Mouse (Mus musculus) large intestine, adult 2 months (tissue): ENCODE measurements around the gene Sorcs2. TPM values are rescaled to one million over a fixed set of nuclear protein-coding genes. Genes with fewer than 3 reads are reported as not detected.
"Not testable (repeated sequence)": the region's sequence is repeated elsewhere in the genome, so short reads cannot be mapped to it uniquely, and the experiment has no call there.

Source experiments
- DNase-seq: peaks from one replicate; pipeline ENCODE4 v3.0.0-alpha.2; 2012; ENCODE audit warnings: low read depth, low spot score
- WGBS: fragments of 180-500 bp; shearing (Covaris S2); methylation state at CpG from one replicate; pipeline ENCODE4 v1.1.7; 2018; 5-methylcytosine and 5-hydroxymethylcytosine counted together
- polyA plus RNA-seq: library from polyadenylated mRNA; depleted of rRNA; stranded (reverse); fragments of >200 nt; gene quantifications from 2 replicates; pipeline ENCODE4 v1.2.3, GENCODE M21; 2012

Gene Sorcs2
- polyA plus RNA-seq, 1 experiment: 3.9 TPM

- 58% methylated on average over 11 of the region's 11 CpGs for WGBS
- no peak for DNase-seq
These were observed 3.0 kb downstream of the Sorcs2 start for GRCm38 (mm10) chr5:36394840-36395515.

GRCm38 (mm10) chr5:36391751-36392150 is 6.2 kb downstream of the Sorcs2 start:
- 89% methylated on average over 4 of the region's 4 CpGs for WGBS
- DNase-seq: no peak

- not testable (repeated sequence) for DNase-seq
These were observed 7.4 kb downstream of the Sorcs2 start for GRCm38 (mm10) chr5:36390591-36390927.

- WGBS: 30% methylated on average over 9 of the region's 9 CpGs
- no peak for DNase-seq
These were observed 8.0 kb downstream of the Sorcs2 start for GRCm38 (mm10) chr5:36389731-36390590.

- no peak for DNase-seq
- 44% methylated on average over 5 of the region's 5 CpGs for WGBS
These were observed 12.9 kb downstream of the Sorcs2 start for GRCm38 (mm10) chr5:36385062-36385461.

GRCm38 (mm10) chr5:36383431-36383830 is 14.5 kb downstream of the Sorcs2 start:
- 35% methylated on average over 4 of the region's 4 CpGs for WGBS
- DNase-seq: no peak

- no peak for DNase-seq
- 72% methylated on average over 4 of the region's 4 CpGs for WGBS
These were observed 15.2 kb downstream of the Sorcs2 start for GRCm38 (mm10) chr5:36382721-36383120.

- WGBS: 75% methylated on average over 8 of the region's 8 CpGs
- no peak for DNase-seq
These were observed 15.7 kb downstream of the Sorcs2 start for GRCm38 (mm10) chr5:36382134-36382693.

- DNase-seq: no peak
- WGBS: 30% methylated on average over 6 of the region's 6 CpGs
These were observed 17.9 kb downstream of the Sorcs2 start for GRCm38 (mm10) chr5:36379938-36380511.

- DNase-seq: no peak
- WGBS: 56% methylated on average over 2 of the region's 2 CpGs
These were observed 19.6 kb downstream of the Sorcs2 start for GRCm38 (mm10) chr5:36378370-36378738.

- 23% methylated on average over 8 of the region's 8 CpGs for WGBS
- no peak for DNase-seq
These were observed 20.2 kb downstream of the Sorcs2 start for GRCm38 (mm10) chr5:36377456-36378369.

- no peak for DNase-seq
- 18% methylated on average over 8 of the region's 8 CpGs for WGBS
These were observed 22.1 kb downstream of the Sorcs2 start for GRCm38 (mm10) chr5:36375886-36376285.

- WGBS: 19% methylated on average over 19 of the region's 19 CpGs
These were observed 23.5 kb downstream of the Sorcs2 start for GRCm38 (mm10) chr5:36374221-36375050.

GRCm38 (mm10) chr5:36373246-36373891 is 24.6 kb downstream of the Sorcs2 start:
- DNase-seq: no peak
- WGBS: 10% methylated on average over 11 of the region's 11 CpGs

More at GRCm38 (mm10) chr5:36374221-36375050, 23.5 kb downstream of the Sorcs2 start:
- no peak for DNase-seq

- WGBS: 39% methylated on average over 5 of the region's 5 CpGs
- no peak for DNase-seq
These were observed 26.2 kb downstream of the Sorcs2 start for GRCm38 (mm10) chr5:36371731-36372130.

GRCm38 (mm10) chr5:36369261-36369684 is 28.7 kb downstream of the Sorcs2 start:
- WGBS: 36% methylated on average over 1 of the region's 1 CpGs
- DNase-seq: no peak

GRCm38 (mm10) chr5:36368511-36369135 is 29.3 kb downstream of the Sorcs2 start:
- DNase-seq: no peak
- WGBS: 46% methylated on average over 7 of the region's 7 CpGs

GRCm38 (mm10) chr5:36367911-36368310 is 30.0 kb downstream of the Sorcs2 start:
- no peak for DNase-seq
- WGBS: 44% methylated on average over 6 of the region's 6 CpGs
